Mouse (Mus musculus) brain, embryonic 14.5 days (tissue): ENCODE results near the gene Glyat. TPM values are rescaled to one million over a fixed set of nuclear protein-coding genes. Genes with fewer than 3 reads are reported as not detected.

ENCODE experiments used
- DNase-seq: peaks from one replicate; pipeline ENCODE4 v3.0.0-alpha.2; 2011; ENCODE audit warnings: low read depth
- CTCF ChIP-seq: fragments of 200-500 bp; IDR thresholded peaks from 2 replicates; pipeline ENCODE4 v1.5.1; 2012; ENCODE audit warnings: inconsistent platforms, mild to moderate bottlenecking, moderate library complexity, borderline replicate concordance; ENCODE audit not compliant: insufficient read depth, insufficient read length; ENCODE audit errors: extremely low read depth
- POLR2A ChIP-seq: fragments of 200-500 bp; IDR thresholded peaks from 2 replicates; pipeline ENCODE4 v1.6.1; 2012; ENCODE audit warnings: mild to moderate bottlenecking, inconsistent platforms, borderline replicate concordance; ENCODE audit not compliant: poor library complexity, insufficient read depth, insufficient read length, severe bottlenecking; ENCODE audit errors: extremely low read depth
- polyA plus RNA-seq: library from polyadenylated mRNA; depleted of rRNA; stranded (reverse); fragments of >200 nt; gene quantifications from 2 replicates; pipeline ENCODE4 v1.2.3, GENCODE M21; 2012; rRNA removed

Glyat gene
- polyA plus RNA-seq = not detected in 2 replicates

- DNase-seq = no peak
- TF ChIP-seq CTCF (no peak), POLR2A (no peak)
Measured at GRCm38 (mm10) chr19:12633176-12633575, at the start of gene Glyat. TSS of gene Glyat (plus strand) at chr19:12633308.

GRCm38 (mm10) chr19:12585310-12585709 is 47.8 kb upstream of the Glyat start:
- DNase-seq = no peak
- TF ChIP-seq CTCF (no peak), POLR2A (no peak)

- peak; percentile 85 for TF ChIP-seq CTCF
- no peak for TF ChIP-seq POLR2A
- DNase-seq = peak; percentile 85
Measured at GRCm38 (mm10) chr19:12591908-12592307, 41.2 kb upstream of the Glyat start.

- no peak for TF ChIP-seq CTCF
- no peak for TF ChIP-seq POLR2A
- DNase-seq = no peak
Measured at GRCm38 (mm10) chr19:12595135-12595529, 38.0 kb upstream of the Glyat start.

- DNase-seq = peak; percentile 88
- no peak for TF ChIP-seq POLR2A
- peak; percentile 28; the same call in 1 of the 2 replicates for TF ChIP-seq CTCF
Measured at GRCm38 (mm10) chr19:12595530-12596289, 37.4 kb upstream of the Glyat start.

DNA sequence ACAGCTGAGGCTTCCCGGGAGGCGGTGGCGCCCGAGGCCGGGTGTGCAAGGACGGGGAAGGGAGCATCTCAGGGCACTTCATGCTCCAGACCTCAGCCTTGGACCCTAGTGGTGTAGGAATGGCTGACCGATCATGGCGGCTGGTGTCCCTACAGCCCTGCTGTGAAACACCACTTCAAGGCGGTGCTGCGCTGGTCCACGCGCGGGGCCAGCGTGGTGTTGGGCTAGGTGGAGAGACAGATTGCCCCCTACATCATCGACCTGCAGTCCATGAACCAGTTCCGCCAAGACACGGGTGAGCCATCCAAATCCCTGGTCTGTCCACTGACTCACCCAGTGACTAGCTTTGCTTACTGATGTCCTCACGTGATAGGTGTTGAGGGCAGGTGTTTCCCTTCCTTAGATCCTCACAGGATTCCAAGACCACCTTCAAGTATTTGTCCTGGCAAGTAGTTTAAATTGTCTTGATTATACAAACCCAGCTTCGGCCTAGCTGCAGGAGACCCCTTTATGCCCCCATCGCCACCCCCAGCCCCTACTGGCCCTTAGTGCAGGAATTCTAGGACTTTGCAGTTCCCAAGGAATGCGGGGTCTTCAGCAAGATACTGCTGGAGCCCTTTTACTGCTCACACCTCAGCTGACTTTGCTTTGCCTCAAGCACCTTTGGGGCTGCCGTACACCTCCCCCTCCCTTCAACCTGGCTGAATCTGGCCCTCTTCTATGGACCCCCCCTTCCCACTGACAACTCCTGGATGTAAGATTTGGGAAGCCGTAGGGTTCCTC is 36.6 kb upstream of the Glyat start:
- no peak for TF ChIP-seq POLR2A
- no peak for TF ChIP-seq CTCF

DNA sequence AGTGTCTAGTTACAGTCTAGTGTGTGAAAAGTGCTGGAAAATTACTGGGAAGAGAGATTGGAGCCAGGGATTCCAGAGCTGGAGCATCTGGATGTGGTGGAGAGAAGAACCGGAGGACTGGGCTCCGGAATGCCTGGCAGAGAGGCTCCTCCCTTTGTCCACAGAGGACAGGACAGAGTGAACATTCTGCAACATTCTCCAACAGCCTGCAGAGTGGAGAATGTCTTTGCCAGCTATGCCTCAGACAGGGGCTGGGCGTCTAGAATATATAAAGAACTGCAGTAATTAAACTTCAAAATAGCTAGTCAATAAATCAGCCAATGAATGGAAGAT is 36.1 kb upstream of the Glyat start:
- DNase-seq = no peak

More for the DNA sequence above, 36.6 kb upstream of the Glyat start:
- DNase-seq = peak; percentile 36

DNA sequence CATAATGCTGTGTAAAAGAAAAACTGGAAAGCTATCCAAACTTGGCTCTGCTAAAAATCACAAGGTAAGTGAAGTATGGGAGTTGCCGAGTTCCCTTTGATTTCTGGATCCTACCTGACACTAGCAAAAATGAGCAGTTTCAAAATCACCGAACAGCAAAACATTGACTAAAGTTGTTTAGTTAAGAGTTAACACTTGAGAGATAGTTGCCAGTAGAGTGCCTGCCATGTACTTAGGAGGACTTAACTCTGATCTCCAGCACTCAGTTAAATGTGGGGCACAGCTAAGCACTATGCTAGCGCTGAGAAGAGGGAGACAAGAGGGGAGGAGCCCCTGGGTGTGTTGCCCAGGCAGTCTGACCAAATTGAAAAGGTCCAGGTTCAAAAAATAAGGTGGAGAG is 34.4 kb upstream of the Glyat start:
- TF ChIP-seq POLR2A = no peak
- no peak for TF ChIP-seq CTCF
- no peak for DNase-seq

More for the DNA sequence above, 36.1 kb upstream of the Glyat start:
- TF ChIP-seq CTCF = no peak

DNA sequence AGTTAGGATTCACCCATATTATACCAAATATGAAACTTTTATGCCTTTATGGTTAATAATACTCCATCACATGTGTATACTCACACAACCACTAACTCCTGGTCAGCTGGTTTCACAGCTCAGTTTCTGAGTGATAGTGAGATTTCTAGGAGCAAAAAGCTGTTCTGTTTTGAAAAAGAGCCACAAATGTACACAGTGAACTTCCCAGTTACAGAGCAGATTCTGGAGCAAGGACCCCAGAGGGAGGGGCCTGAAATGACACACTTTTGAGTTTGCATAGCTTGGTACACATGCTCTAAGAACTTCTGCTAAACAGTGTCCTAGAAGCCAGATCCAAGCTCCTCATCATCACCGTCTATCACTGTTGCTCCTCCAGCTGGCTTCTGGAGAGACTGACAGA is 33.4 kb upstream of the Glyat start, which contains the start of gene Gm4952:
TSS of gene Gm4952 (plus strand) at position 301 of the 400 bp plus-strand sequence.
- no peak for DNase-seq
- TF ChIP-seq CTCF (no peak), POLR2A (no peak)

DNA sequence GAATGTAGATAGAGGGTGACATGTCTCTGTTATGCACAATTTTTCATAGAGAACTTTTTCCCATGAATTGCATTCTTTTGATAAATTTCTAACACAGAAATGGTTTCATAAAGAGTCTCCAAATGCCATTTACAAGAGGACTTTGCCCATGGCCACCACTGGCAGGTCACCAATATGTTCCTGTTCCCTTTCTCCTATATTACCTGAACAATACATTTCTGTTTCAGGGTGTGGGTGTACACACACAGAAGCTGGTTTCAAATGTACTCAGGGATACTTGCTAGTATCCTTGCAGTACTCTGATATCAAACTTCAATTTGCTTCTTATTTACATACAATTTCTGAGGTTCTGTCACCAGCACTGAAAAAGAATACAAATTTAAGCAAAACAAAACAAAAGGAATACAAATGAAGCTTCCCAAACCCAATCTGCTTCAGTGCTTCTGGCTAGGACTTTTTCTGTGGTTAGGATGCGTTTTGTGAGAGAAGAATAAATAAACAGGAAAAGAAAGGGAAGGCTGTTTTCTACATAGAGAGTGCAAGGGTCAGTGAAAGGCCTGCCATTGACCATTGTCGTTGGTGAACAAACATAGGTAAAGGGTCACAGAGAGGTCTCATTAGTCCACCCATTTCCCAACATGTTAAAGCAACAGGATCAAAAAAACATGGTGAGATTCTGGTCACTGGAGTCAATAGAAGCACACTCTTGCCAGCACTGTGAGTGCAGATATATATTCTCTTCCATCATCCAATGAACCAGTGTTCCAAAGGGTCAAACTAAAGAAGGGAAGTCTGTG is 32.2 kb upstream of the Glyat start:
- no peak for DNase-seq
- TF ChIP-seq CTCF = no peak
- no peak for TF ChIP-seq POLR2A

- no peak for DNase-seq
- no peak for TF ChIP-seq CTCF
- no peak for TF ChIP-seq POLR2A
Measured at GRCm38 (mm10) chr19:12608336-12608735, 24.8 kb upstream of the Glyat start.
